Mouse (Mus musculus) C2C12 (cell line): ENCODE data around the gene Adcyap1r1. TPM values are rescaled to one million over a fixed set of nuclear protein-coding genes. Genes with fewer than 3 reads are reported as not detected.
A peak's percentile ranks its signal among the peaks of the same experiment; 100 is the strongest.

ENCODE experiments used
- H3K27me3 ChIP-seq: one replicate; pipeline ENCODE4 v1.6.1; 2011; ENCODE audit not compliant: control insufficient read depth, insufficient read depth, insufficient read length
- H3K36me3 ChIP-seq: one replicate; pipeline ENCODE4 v1.6.1; 2011; ENCODE audit not compliant: control insufficient read depth, insufficient read depth
- H3K4me3 ChIP-seq: one replicate; pipeline ENCODE4 v1.5.1; 2011; ENCODE audit warnings: mild to moderate bottlenecking, control low read depth; ENCODE audit not compliant: poor library complexity, insufficient read depth, severe bottlenecking
- H3K79me2 ChIP-seq: one replicate; pipeline ENCODE4 v1.6.1; 2011; ENCODE audit not compliant: control insufficient read depth, insufficient read depth
- H3K79me3 ChIP-seq: one replicate; pipeline ENCODE4 v1.6.1; 2011; ENCODE audit warnings: low read depth, control low read depth
- H3ac ChIP-seq: one replicate; pipeline ENCODE3; 2011; ENCODE audit warnings: low read depth; ENCODE audit not compliant: control insufficient read depth, insufficient read length
- CEBPB ChIP-seq: IDR thresholded peaks from one replicate; pipeline ENCODE4 v1.6.1; 2011; ENCODE audit warnings: low read depth, mild to moderate bottlenecking, control low read depth, moderate library complexity
- CTCF ChIP-seq: IDR thresholded peaks from one replicate; pipeline ENCODE4 v1.5.1; 2011; ENCODE audit not compliant: control insufficient read depth, insufficient read depth, insufficient read length
- FOSL1 ChIP-seq: IDR thresholded peaks from one replicate; pipeline ENCODE4 v1.8.0; 2011; ENCODE audit warnings: mild to moderate bottlenecking, low read length; ENCODE audit not compliant: poor library complexity, insufficient read depth, severe bottlenecking
- MAX ChIP-seq: IDR thresholded peaks from one replicate; pipeline ENCODE4 v1.6.1; 2011; ENCODE audit warnings: mild to moderate bottlenecking, control low read depth
- MYOD1 ChIP-seq: IDR thresholded peaks from one replicate; pipeline ENCODE4 v1.6.1; 2011; ENCODE audit warnings: low read depth; ENCODE audit not compliant: control insufficient read depth, insufficient read length
- MYOG ChIP-seq: IDR thresholded peaks from one replicate; pipeline ENCODE4 v1.6.1; 2011; ENCODE audit not compliant: control insufficient read depth, insufficient read length; ENCODE audit errors: extremely low read depth
- USF1 ChIP-seq: IDR thresholded peaks from one replicate; pipeline ENCODE4 v1.6.1; 2011; ENCODE audit warnings: low read depth, mild to moderate bottlenecking, control low read depth, moderate library complexity
- polyA plus RNA-seq: library from polyadenylated mRNA; unstranded; fragments of >200 nt; fragmentation: generic; extraction: Trizol; gene quantifications from one replicate; pipeline ENCODE4 v1.2.1, GENCODE M21; 2012; ENCODE audit warnings: missing spikeins

Gene Adcyap1r1
- polyA plus RNA-seq, 1 experiment: 0.01 TPM

DNA sequence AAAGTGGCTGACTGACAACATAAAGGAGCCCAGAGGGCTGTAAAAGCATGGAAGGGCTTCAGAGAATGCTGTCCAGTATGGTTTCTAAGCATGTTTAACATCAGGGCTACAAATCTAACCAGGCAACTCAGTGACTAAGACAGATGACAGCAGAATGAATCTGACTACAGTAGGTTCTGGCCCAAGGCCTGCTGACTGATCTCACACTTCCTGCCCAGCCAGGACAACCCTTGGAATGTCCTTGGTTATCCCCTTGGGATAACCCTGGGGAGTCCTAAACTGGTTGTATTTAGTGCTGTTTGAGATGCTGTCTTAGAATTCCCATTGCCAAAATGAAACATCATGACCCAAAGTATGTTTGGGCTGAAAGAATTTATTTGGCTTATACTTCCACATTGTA lies 19.7 kb upstream of the Adcyap1r1 start:
- no peaks in the 10 kb centered on the region for H3K79me2 ChIP-seq
- H3K36me3 ChIP-seq: no peaks in the 10 kb centered on the region
- no peak for TF ChIP-seq MYOG
- peak; percentile 36 for TF ChIP-seq FOSL1
- peak; percentile 50 for TF ChIP-seq MAX
- H3K27me3 ChIP-seq: no peaks in the 10 kb centered on the region
- no peak overlapping the region for H3ac ChIP-seq
- H3K4me3 ChIP-seq: no peak overlapping the region
- no peaks in the 10 kb centered on the region for H3K79me3 ChIP-seq

GRCm38 (mm10) chr6:55434360-55434759 lies 17.4 kb upstream of the Adcyap1r1 start:
- TF ChIP-seq FOSL1: no peak
- TF ChIP-seq MAX: no peak
- TF ChIP-seq USF1: no peak
- TF ChIP-seq MYOD1: peak; percentile 83
- TF ChIP-seq CTCF: no peak

DNA sequence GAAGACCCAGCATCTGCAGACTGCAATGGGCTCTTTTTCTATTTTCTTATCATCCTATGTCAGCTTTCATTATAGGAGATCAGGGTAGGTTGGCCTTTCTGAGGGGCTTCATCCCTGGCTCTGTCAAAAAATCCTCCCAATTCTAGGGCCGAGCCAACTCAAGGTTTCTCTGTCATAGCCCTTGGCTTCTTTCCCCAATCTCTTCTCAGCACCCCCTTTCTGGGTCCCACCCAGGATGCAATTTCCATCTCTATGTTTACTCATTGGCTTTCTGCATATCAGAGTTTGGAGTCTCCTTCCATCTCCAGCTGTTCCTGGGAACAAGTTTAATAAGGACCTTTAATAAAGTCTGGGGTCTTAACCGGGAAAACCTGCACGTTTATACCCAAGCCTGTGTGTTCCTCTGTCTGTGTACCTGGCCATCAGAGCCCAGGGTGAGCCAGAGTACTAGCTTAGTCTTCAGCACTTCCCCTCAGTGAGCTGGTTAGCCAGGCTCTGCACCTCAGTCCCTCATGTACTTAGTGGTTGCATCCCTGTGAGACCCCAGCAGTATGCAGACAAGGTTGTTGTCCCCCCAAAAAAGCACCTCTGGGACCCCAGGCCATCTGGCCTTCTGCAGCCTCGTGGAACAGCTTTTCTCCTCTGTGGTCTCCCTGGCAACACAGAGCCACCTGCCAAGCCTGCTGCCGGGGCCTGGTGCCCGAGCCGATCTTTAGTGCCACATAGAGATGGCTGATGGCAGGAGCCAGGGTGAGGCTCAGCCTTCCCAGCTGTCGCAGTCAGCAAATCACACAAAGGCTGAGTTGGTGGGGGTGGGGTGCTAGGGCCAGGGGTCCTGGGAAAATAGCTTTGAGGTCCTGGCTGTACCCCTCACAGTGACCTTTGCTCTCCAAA lies 16.3 kb upstream of the Adcyap1r1 start:
- H3K27me3 ChIP-seq: no peaks in the 10 kb centered on the region
- no peak overlapping the region for H3ac ChIP-seq
- TF ChIP-seq MYOD1: no peak
- no peak for TF ChIP-seq MYOG
- TF ChIP-seq CEBPB: no peak
- TF ChIP-seq CTCF: no peak
- TF ChIP-seq MAX: no peak
- no peak for TF ChIP-seq USF1
- no peak for TF ChIP-seq FOSL1
- H3K4me3 ChIP-seq: no peak overlapping the region
- no peaks in the 10 kb centered on the region for H3K36me3 ChIP-seq
- no peaks in the 10 kb centered on the region for H3K79me2 ChIP-seq
- no peaks in the 10 kb centered on the region for H3K79me3 ChIP-seq

More at GRCm38 (mm10) chr6:55434360-55434759, 17.4 kb upstream of the Adcyap1r1 start:
- H3K36me3 ChIP-seq: no peaks in the 10 kb centered on the region
- H3K27me3 ChIP-seq: no peaks in the 10 kb centered on the region
- no peak overlapping the region for H3ac ChIP-seq
- no peak overlapping the region for H3K4me3 ChIP-seq
- H3K79me2 ChIP-seq: no peaks in the 10 kb centered on the region
- H3K79me3 ChIP-seq: no peaks in the 10 kb centered on the region

DNA sequence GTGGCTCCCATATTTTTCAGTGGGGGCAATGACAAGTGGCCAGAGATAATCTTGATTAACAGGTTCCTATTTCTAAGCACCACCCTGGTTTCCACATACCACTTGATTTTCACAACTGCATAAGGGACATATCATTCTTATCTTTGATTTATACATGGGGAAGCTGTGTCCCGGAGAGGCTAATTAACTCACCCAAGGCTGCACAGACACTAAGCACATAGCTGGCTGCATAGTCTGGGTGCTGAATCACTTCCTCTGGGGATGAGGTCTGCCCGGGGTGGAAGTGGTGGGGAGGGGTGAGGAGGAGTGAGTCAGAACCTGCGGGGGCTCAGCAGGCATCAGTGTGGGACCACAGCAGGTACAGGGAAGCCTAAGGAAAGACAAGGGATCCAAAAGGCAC lies 13.9 kb upstream of the Adcyap1r1 start:
- H3K79me2 ChIP-seq: no peaks in the 10 kb centered on the region
- H3K79me3 ChIP-seq: no peaks in the 10 kb centered on the region
- no peak overlapping the region for H3K4me3 ChIP-seq
- no peak overlapping the region for H3ac ChIP-seq
- no peak for TF ChIP-seq USF1
- no peak for TF ChIP-seq MAX
- no peak for TF ChIP-seq CTCF
- TF ChIP-seq FOSL1: peak; percentile 90
- peak; percentile 60 for TF ChIP-seq CEBPB
- peak; percentile 61 for TF ChIP-seq MYOD1
- TF ChIP-seq MYOG: no peak
- H3K36me3 ChIP-seq: no peaks in the 10 kb centered on the region
- H3K27me3 ChIP-seq: no peaks in the 10 kb centered on the region

- Histone ChIP-seq H3ac (no peak overlapping the region), H3K79me3 (no peaks in the 10 kb centered on the region), H3K4me3 (no peak overlapping the region), H3K36me3 (no peaks in the 10 kb centered on the region), H3K79me2 (no peaks in the 10 kb centered on the region), H3K27me3 (no peaks in the 10 kb centered on the region)
- TF ChIP-seq USF1: no peak
- no peak for TF ChIP-seq FOSL1
- TF ChIP-seq MYOG: no peak
- no peak for TF ChIP-seq MYOD1
- TF ChIP-seq CTCF: no peak
Measured at GRCm38 (mm10) chr6:55438837-55439236, 12.9 kb upstream of the Adcyap1r1 start.
